Mouse (Mus musculus) E14TG2a.4 (cell line): ENCODE measurements around the gene Ccs.
"Not testable (repeated sequence)": the region's sequence is repeated elsewhere in the genome, so short reads cannot be mapped to it uniquely, and the experiment has no call there.

ENCODE experiments used
- H3K27me3 ChIP-seq: 2 replicates; pipeline ENCODE4 v1.6.1; 2014; ENCODE audit warnings: low read length, control low read depth; ENCODE audit not compliant: insufficient read depth
- H3K36me3 ChIP-seq: 2 replicates; pipeline ENCODE4 v1.6.1; 2014; ENCODE audit warnings: low read length, control low read depth; ENCODE audit not compliant: insufficient read depth
- H3K4me1 ChIP-seq: replicated peaks from 2 replicates; pipeline ENCODE4 v1.6.1; 2014; ENCODE audit warnings: low read depth, low read length, control low read depth
- H3K4me3 ChIP-seq: replicated peaks from 2 replicates; pipeline ENCODE4 v1.5.1; 2014; ENCODE audit warnings: mild to moderate bottlenecking, low read length
- H3K9me3 ChIP-seq: 2 replicates; pipeline ENCODE4 v1.6.1; 2014; ENCODE audit warnings: low read length, control low read depth
- CTCF ChIP-seq: conservative IDR thresholded peaks from 2 replicates; pipeline ENCODE4 v1.5.1; 2014; ENCODE audit warnings: low read length
- NANOG ChIP-seq: IDR thresholded peaks from 2 replicates; pipeline ENCODE4 v1.6.1; 2014; ENCODE audit warnings: borderline replicate concordance, low read length, mixed read lengths
- POU5F1 ChIP-seq: IDR thresholded peaks from 2 replicates; pipeline ENCODE4 v1.6.1; 2014; ENCODE audit warnings: low read length, borderline replicate concordance

Ccs gene

DNA sequence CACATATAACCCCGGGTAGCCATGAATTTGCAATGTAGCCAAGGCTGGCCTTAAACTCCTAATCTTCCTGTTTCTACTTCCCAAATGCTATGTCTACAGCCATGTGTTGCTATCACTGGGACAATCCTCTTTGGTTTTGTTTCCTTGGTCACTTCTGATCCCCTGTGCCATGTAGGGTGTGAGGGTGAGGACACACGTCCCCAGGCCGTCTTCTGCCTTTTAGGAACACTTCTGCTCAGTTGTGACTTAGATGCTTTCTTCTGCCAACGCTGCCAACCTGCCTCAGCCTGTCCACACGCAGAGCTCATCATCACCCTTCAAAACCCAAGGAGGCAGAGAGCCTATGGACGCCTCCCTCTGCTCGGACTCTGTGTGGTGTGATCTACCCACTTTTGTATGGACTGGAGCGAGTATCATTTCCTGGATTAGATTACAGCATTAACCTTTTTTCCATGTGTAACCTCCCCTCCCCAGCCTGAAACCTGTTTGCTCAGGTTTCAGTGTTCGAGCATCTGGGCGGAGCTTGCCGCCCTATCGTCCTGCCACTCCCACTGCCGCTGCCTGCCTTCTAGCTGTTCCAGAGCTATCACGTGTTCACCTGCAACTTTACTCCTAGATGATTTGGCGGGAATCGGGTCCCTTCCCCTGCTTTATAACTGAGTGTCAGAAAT, 10.6 kb downstream of the Ccs start:
- Histone ChIP-seq H3K27me3 (no peaks in the 10 kb centered on the region), H3K4me1 (peaks cover 86% of the 10 kb centered on the region), H3K36me3 (peaks cover 55% of the 10 kb centered on the region), H3K9me3 (no peaks in the 10 kb centered on the region), H3K4me3 (peak overlapping the region; percentile 48)
- TF ChIP-seq CTCF: no peak
- TF ChIP-seq NANOG: no peak
- TF ChIP-seq POU5F1: no peak

DNA sequence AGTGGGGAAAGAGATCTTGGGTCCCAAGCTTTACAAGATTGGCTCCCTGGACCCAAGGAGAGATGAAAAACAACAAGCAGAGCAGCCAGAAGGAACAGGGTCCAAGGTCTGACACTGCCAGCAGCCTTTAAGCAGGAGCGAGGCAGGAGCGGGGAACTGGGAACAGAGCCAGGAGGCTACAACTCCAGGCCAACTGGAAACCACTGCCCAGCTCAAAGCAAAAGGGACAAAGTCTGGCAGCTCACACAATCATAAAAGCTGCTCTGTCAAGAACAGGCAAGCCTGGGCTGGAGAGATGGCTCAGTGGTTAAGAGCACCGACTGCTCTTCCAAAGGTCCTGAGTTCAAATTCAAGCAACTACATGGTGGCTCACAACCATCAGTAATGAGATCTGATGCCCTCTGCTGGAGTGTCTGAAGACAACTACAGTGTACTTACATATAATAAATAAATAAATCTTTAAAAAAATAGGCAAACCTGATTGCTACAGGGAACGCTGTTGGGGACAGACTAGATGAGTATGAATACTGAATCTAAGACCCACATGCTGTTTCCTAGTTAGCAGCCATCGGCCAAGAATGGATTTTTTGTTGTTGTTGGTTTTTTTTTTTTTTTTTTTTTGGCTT, 18.3 kb downstream of the Ccs start:
- no peaks in the 10 kb centered on the region for H3K9me3 ChIP-seq
- H3K36me3 ChIP-seq: peaks cover 15% of the 10 kb centered on the region
- H3K4me3 ChIP-seq: no peak overlapping the region
- H3K27me3 ChIP-seq: no peaks in the 10 kb centered on the region
- peaks cover 30% of the 10 kb centered on the region for H3K4me1 ChIP-seq
- no peak for TF ChIP-seq NANOG
- no peak; the same call in 1 of the 2 replicates for TF ChIP-seq CTCF
- no peak for TF ChIP-seq POU5F1

DNA sequence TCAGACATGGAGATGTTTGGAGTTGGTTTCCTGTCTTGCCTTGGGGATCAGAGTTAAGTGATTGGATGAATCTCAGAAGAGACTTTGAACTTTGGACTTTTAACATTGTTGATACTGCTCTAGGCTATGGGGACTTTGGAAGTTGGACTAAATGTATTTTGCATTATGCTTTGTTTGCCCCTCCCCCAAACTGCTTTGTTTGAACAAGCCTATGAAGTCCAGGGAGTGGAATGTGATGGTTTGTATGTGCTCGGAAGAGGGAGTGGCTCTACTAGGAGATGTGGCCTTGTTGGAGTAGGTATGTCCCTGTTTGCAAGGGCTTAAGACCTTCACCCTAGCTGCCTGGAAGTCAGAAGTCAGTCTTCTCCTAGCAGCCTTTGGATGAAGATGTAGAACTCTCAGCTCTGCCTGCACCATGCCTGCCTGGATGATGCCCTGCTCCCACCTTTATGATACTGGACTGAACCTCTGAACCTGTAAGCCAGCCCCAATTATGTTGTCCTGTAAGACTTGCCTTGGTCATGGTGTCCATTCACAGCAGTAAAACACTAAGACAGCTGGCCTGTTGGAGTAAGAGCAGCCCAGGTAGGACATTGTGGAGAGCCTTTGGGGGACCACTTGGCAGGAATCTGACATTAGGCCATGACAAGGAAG, 21.8 kb downstream of the Ccs start:
- Histone ChIP-seq H3K4me3 (no peak overlapping the region), H3K9me3 (no peaks in the 10 kb centered on the region), H3K4me1 (peaks cover 23% of the 10 kb centered on the region), H3K36me3 (no peaks in the 10 kb centered on the region), H3K27me3 (no peaks in the 10 kb centered on the region)
- TF ChIP-seq CTCF (no peak), POU5F1 (no peak), NANOG (no peak)

GRCm38 (mm10) chr19:4813015-4813414, 26.1 kb downstream of the Ccs start:
- TF ChIP-seq CTCF (peak; percentile 71), NANOG (no peak)
- H3K27me3 ChIP-seq: no peaks in the 10 kb centered on the region
- no peaks in the 10 kb centered on the region for H3K9me3 ChIP-seq

DNA sequence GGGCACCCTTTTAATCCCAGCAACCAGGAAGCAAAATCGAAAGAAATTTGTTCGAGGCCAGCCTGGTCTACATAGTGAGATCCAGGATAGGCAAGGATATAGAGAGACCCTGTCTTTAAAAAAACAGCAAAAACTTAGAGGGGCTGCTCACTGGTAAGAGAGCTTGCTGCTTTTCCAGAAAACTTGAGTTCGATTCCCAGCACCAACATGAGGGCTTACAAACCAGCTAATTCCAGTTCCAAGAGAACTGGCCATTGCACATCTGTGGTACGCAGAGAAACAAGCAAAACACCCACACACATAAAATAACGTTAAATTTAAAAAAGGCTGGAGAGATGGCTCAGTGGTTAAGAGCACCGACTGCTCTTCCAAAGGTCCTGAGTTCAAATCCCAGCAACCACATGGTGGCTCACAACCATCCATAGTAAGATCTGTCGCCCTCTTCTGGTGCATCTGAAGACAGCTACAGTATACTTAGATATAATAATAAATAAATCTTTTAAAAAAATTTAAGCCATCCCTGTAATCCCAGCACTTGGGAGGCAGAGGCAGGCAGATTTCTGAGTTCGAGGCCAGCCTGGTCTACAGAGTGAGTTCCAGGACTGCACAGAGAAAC, 26.7 kb downstream of the Ccs start:
- 0 out of 2 replicates have a peak, but pooled peaks have one; percentile 8 for TF ChIP-seq CTCF
- not testable (repeated sequence) for H3K9me3 ChIP-seq, H3K27me3 ChIP-seq
- peaks cover 27% of the 10 kb centered on the region for H3K4me1 ChIP-seq
- H3K36me3 ChIP-seq: peaks cover 22% of the 10 kb centered on the region
- H3K4me3 ChIP-seq: peak overlapping the region; percentile 99

More at GRCm38 (mm10) chr19:4813015-4813414, 26.1 kb downstream of the Ccs start:
- Histone ChIP-seq H3K36me3 (peaks cover 16% of the 10 kb centered on the region), H3K4me1 (peaks cover 24% of the 10 kb centered on the region), H3K4me3 (no peak overlapping the region; the same call in 1 of the 2 replicates)

- TF ChIP-seq POU5F1: no peak
- no peak for TF ChIP-seq NANOG
- no peak for TF ChIP-seq CTCF
- no peaks in the 10 kb centered on the region for H3K27me3 ChIP-seq
- H3K4me3 ChIP-seq: peak overlapping the region; percentile 99
- H3K9me3 ChIP-seq: no peaks in the 10 kb centered on the region
- peaks cover 27% of the 10 kb centered on the region for H3K36me3 ChIP-seq
- H3K4me1 ChIP-seq: peaks cover 27% of the 10 kb centered on the region
Observed at GRCm38 (mm10) chr19:4811909-4812242, 27.3 kb downstream of the Ccs start.

- Histone ChIP-seq H3K36me3 (peaks cover 33% of the 10 kb centered on the region), H3K27me3 (no peaks in the 10 kb centered on the region), H3K4me3 (peak within 1 kb of the TSS; percentile 99), H3K9me3 (no peaks in the 10 kb centered on the region), H3K4me1 (peaks cover 33% of the 10 kb centered on the region)
- TF ChIP-seq CTCF: no peak
- TF ChIP-seq NANOG: no peak
- TF ChIP-seq POU5F1: no peak
Observed at GRCm38 (mm10) chr19:4811063-4811908, 27.8 kb downstream of the Ccs start, which contains the start of the genes Gm21992 and Rbm14. TSS of gene Gm21992 (minus strand) at chr19:4811612. TSS of gene Rbm14 (minus strand) at chr19:4811634.

DNA sequence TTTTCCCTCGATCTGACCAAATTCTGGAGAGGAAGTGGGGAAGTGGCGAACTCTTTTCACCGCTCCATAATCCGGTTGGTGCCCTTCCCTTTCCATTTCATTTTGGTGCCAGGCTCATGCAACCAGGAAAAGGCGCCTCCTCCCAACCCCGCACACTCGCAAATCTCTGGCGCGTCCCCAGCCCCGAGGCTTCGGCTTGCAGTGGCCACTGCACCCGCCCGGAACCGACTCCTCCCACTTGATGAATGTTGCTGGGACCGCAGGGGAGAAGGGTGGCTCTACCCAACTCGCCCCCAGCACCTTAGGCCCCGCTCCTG, 28.4 kb downstream of the Ccs start:
- Histone ChIP-seq H3K9me3 (no peaks in the 10 kb centered on the region), H3K4me1 (peaks cover 39% of the 10 kb centered on the region), H3K27me3 (no peaks in the 10 kb centered on the region), H3K4me3 (peak overlapping the region; percentile 99), H3K36me3 (peaks cover 39% of the 10 kb centered on the region)
- TF ChIP-seq POU5F1 (no peak), CTCF (no peak), NANOG (no peak)
